Mouse (Mus musculus) embryo, embryonic 10 days (tissue): ENCODE measurements around the gene Abl1.

Experiments
- DNase-seq: peaks from one replicate; pipeline ENCODE4 v3.0.0-alpha.2; 2015; ENCODE audit warnings: low spot score

Gene Abl1

DNA sequence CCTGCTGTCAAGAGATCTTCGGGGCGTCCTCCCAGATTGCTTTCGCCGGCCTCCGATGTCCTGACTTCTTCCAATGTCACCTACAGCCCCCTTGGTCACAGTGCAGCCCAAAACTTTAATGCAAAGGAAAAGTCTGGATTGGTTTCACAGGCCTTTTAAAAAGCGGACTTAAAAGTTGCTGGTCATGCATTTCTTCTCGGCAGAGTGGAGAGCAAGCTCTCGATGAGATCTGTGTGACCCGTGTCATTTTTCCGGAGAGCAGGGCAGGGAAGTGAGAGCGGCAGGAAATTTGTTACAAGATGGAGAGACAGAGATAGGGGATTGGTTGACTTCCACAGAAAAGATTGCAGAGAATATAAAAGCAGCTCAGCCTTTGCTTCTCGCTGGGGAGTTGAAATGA lies 869 bp downstream of the Abl1 start:
- no peak for DNase-seq

DNA sequence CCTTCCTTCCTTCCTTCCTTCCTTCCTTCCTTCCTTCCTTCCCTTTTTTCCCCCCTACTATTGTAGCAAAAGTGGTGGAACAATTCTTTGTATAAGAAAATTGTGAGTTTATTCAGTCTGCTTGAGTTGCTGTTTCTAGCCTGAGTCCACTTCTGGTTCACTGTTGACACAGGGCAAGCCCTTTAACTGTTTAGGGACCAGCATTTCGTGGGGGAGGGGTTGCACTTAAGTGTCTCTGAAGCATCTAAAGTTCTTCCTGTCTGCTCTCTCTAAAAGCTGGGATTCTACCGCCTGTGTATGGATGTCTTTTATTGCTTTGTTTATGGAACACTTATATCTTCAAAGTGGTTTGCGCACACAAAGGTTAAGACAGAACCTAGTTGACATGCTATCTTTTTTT lies 1.9 kb downstream of the Abl1 start:
- peak; percentile 29 for DNase-seq

DNA sequence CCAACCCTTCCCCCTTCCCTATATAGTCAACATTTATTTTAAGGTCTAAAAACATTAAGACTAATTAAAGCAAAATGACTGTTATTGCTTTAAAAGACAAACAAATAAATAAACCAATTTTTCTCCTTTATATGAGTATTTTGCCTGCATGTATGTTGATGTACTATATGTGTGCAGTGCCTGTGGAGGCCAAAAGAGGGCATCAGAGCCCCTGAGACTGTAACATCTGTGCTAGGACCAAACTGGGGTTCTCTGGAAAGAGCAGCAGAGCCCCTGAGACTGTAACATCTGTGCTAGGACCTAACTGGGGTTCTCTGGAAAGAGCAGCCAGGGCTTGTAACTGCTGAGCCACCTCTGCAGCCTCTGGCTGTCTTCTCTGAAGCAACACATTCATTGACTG lies 10.0 kb downstream of the Abl1 start:
- DNase-seq = no peak

DNA sequence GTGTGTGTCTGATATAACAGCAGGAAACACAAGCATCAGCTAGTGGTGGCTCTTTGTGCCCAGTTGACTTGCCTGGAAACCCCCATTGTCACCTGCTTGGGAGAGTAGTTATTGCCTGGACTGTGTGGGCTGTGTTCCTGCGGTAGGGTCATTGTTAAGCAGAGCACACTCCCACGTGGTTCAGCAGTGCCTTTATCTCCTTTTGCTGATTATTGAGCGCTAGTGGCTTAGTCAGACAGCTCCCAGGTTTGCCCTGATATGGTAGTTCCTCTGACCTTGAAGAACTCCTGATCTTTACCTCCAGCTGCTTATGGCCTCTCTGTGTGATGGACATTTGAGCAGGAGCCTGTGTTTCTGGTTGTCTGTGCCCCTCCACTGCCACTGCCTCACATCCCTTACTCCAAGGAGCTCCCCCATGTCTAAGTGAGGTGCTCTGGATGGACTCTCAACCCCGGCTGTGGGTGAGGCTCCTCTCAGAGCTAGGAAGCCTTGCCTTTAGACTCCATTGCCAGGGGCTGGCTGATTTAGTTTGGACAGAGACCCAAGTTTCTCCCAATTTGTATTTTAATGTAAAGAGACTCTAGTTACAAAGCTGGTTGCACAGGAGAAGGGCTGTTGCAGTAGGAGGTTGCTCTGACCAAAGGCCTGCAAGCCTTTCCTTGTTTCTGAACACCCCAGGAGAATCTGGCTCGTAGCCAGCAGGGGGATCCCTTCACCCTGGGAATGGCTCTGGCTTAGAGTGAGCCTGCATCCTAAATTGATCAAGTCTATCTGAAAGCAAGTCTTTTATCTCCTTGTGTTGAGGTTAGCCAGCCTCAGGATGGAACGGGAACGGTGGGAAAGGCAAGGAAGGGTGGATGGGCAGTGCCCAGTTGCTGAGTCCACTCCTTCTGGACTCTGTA lies 12.6 kb downstream of the Abl1 start:
- peak; percentile 63 for DNase-seq

DNA sequence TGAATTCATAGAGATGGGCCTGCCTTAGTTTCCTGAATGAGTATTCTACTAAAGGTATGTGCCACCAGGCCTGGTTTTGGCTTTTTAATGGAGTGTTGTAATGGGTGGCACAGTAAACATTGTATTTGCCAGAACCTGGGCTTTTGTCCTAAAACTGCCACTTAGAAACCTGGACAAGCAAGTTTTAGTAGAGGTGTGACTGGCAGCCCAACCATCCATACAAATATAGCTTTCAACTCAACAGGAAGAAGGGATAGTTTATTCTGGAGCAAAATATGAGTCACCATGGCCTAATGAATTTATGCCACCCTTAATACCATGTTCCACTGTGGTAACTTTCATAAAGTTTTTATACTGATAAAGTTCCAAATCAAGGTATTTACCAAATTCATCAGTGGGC lies 15.1 kb downstream of the Abl1 start:
- DNase-seq = no peak

DNA sequence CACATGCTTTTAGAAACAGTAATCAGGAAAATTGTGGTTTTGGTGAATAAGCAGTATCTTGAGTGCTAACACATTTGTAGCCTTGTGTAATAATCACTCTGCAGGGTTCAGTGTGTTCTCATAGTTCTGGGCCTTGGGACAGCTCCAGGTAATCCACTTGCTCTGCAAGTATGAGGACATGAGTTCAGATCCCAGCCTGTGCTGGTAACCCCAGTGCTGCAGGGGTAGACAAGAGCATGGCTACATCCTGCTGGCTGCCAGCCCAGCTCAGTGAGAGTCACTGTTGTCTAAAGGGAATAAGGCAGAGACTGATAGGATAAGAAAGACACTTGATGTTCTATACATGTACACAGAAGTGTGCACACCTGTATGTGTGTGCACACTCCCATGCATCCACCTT lies 17.7 kb downstream of the Abl1 start:
- DNase-seq = no peak

DNA sequence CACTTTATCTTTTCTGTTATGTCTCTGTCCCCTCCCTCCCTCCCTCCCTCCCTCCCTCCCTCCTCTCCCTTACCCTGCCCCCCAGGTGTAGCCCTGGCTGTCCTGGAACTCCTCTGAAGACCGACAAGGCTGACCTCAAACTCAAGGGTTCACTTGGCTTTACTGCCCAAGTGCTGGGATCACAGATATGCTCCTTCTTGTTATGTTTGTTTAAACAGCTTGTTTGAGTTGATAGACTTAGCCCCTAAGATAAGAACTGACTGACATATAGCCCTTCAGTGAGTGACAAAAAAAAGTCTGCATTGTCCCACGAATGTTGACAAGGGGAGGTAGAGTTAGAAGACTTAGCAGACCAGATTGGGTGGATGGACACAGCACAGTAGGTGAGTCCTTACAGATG lies 18.4 kb downstream of the Abl1 start:
- no peak for DNase-seq

DNA sequence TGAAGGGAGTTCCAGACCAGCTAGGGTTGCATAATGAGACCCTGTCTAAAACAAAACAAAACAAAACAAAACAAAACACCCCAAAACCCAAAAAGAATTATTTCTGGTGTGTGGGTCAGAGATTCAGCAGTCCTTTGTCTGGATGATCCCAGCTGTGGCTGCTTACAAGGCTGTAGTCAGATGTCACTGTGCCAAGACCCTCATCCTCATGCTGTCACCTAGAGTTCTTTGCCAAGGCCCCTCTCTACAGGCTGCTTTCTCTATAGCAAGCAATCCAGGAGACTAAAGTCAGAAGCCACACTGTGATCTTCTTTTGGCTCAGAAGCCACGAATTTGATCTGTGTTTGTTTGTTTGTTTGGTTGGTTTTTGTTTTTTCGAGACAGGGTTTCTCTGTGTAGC lies 24.5 kb downstream of the Abl1 start:
- no peak for DNase-seq

DNA sequence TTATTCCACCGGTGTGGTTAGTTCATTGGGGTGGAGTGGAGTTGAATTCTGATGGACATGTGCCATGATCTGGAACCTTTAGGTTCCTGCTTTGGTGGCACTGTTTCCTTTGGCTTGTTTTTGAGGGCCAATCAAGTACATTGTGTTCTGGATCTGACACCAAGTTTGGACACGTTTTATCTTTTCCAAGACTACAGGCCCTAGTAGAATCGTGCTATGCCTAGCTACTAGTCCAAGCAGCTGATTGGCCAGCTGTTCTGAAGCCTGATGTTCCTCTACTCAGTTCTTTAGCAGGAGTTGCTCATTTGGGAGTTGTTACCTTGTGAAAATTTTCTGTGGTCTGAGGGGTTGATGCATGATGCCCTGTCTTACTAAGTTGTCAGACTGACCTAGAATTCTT lies 25.6 kb downstream of the Abl1 start:
- no peak for DNase-seq

DNA sequence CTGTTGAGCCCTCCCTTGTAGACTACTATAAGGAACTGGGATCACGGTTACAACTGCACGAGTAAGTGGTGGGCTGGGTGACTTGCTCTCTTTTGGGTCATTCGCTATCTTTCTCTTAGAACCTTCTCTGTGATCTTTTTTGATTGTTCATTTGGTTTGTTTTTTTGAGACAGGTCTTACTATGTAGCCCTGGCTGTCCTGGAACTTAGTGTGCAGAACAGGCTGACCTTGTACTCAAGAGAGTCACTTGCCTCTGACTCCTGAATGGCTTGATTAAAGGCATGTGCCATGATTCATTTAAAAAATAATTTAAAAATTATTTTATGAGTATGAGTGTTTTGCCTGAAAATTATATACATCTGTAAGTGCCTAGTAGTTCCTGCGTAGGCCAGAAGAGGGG lies 26.6 kb downstream of the Abl1 start:
- DNase-seq = no peak

DNA sequence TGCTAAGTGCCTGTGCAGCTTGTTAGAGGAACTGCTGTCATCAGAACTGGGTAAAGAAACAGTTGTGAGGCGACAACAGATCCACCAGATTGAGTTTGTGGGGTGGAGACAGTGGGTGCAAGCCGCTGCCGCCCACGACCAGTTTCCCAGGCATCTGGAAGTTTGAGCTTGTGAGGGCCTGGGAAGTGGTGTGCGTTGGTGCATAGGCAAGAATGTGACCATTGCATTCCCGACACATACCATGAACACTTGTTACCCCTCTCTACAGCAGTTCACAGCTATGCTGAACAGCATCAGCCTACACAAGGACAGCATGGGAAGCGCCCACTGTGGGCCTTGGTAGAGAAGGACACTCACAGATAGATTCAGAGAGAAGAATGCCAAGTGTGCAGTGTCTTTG lies 27.8 kb downstream of the Abl1 start:
- DNase-seq = no peak

DNA sequence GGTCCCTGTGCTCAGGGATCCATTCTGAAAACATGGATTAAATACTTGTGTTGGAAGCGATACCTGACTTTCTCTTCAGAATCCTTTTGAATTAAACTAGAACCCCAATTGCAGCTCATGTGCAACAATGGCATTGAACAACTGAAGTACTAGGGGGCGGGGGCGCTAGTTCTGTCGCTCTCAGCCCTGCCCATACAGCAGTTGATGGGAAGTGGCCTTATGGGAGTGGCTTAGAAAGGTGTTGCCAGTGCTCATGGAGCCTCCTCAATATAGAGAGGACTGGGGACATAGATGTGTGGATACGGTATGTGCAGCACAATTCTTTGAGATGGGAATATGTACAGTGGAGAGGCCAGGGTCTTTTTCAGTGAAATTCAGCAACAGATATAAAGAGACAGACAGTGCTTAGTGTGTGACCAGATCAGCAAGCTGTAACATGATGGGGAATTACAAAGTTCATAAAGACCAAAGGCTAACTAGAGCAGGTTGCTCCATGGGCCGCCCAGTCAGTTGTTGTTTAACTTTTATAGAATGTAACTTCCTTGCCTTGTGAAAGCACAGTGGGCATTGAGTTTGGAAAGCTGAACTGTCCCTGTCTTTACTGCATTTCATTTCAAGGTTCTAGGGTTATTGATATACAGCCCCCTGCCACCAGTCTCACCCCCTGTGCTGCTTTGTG lies 31.2 kb downstream of the Abl1 start:
- no peak for DNase-seq

DNA sequence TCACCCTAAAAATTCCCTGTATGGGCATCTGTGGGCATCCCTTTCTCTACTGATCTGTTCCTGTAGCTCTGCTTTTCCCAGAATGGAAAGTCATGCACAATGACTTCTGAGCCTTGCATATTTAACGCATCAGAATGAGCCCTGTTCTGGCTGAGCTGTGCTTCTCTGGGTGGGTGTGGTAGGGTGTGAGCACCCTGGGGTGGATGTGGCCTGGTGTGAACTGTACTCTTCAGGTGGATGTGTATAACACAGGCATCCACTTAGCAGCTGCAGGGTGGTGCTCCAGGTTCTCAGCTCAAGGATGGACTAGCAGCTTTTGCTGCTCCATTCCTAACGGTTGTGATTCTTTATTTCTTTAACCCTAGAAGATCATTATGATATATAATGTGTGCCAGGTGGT lies 31.8 kb downstream of the Abl1 start:
- DNase-seq = no peak

DNA sequence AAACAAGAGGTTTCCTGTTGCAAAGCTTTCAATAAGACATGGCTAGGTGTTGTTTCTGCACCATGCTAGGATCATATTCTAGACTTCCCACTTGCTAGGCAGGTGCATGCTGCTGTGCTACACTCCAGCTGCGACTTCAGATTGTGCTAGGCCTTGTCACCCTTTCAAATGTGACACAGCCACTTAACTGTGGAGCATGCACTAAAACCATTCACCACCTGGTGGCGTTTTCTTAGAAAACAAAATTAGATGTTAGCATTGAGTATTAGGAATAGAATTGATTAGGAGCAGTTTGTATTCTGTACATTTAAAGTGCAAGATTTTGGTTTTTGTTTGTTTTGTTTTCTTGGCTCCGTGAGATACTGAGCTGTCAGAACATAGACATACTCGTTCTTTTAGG lies 32.6 kb downstream of the Abl1 start:
- peak; percentile 25 for DNase-seq

DNA sequence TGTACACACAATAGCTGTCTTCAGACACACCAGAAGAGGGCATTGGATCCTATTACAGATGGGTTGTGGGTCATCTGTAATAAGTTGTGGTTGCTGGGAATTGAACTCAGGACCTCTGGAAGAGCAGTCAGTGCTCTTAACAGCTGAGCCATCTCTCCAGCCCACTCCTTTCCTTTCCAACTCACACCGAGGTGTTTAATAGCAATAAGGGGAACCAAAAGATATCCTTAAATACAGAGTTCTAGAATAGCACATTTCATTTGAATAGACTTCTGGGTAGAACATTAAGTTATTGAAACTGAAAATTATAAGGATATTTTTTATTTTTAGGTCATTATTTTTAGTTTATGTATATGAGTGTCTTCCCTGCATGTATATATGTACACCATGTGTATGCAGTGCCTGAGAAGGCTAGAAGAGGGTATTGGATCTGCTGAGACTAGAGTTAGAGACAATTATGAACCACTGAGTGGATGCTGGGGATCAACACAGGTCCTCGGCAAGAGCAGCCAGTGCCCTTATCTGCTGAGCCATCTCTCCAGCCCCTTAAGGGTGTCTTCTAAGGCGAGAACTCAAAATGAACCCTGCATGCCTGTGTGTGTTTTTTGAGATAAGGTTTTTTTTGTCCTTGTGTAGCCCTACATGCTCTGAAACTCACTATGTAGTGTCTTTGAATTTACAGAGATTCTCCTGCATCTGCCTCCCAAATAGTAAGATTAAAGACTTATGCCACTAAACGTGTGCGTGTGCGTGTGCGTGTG lies 36.7 kb downstream of the Abl1 start:
- DNase-seq = no peak

DNA sequence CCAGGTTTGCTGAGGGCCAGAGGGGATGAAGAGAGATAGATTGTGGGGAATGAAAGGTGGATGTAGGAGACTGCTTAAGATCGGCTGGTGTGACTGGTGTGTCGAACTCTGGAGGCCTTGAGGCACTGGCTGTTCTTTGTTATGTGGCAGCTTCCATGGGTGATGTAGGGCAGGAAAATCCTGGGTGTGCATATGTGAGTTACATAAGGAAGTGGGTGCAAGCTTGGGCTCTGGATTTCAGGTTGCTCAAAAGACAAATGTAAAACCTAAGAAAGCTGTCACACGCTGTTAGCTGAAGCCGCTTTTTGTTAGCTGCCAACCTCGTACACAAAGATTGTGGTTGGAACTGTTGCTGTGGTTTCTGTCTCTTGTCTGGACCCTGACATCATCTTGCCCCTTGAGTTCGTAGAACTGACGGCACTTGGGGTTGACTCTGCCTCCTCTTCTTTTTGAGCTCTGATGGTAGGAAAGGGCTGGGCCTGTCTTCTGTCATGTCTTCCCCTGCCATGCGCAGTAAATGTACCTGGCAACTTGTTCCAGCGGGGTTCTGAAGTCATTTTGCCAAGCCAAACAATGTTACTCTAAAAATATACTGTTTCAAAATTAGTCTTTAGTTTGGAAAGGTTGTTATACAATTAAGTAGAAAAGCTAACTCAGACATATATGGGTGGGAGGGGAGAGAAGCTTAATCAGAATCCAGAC lies 39.6 kb downstream of the Abl1 start:
- no peak for DNase-seq

DNA sequence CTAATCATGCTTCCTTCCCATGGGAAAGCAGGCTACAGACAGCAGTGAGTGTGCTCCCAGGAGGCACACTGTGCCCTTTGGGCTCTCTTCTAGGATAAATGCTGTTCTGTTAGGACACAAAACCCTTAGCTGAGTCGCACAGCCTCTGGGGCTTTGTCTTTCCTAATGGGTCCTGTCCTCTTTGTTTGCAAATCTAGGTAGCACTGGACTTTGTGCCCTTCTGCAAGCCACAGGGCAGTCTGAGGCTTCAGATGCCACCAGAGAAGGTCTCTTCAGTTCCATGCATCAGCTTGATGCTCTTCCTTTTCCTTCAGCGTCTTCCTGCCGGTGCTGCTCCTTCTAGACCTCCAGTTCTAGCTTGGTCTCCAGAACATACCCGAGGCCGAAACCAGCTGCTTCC lies 42.5 kb downstream of the Abl1 start:
- DNase-seq = no peak

DNA sequence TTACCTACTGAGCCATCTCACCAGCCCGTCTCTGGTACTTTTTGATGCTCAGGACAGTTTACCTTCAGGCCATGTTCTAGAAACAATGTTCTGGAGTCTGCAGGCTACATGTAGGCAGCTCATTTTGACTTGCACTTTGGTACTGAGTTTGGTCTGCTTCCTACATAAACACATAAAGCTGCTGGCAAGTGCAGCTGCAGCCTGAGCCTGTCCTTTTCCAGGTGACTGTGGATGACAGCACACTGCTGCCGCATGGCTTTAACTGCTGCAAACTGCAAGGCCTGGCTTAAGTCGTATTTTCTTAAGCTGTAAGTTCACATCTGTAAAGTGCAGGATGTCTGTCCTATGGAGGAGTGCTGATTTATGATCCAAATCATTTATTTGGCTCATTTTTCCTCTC lies 44.3 kb downstream of the Abl1 start:
- DNase-seq = no peak

DNA sequence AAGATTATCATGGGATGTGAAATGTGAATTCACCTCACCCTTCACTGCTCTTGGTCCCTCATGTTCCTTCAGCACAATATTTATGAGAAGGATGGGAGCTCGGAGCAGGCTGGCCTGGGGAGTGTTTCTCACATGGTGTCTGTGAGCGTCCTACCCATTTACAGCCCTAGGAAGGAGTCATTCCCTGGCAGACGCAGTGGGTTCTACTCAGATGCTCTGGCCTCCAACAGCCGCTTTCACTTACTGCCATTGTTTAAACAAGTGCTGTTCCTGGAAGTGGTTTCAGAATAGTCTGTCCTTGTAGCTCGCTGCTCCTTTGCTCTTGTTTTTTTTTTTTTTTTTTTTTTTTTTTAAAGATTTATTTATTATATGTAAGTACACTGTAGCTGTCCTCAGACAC lies 45.4 kb downstream of the Abl1 start:
- DNase-seq = no peak

DNA sequence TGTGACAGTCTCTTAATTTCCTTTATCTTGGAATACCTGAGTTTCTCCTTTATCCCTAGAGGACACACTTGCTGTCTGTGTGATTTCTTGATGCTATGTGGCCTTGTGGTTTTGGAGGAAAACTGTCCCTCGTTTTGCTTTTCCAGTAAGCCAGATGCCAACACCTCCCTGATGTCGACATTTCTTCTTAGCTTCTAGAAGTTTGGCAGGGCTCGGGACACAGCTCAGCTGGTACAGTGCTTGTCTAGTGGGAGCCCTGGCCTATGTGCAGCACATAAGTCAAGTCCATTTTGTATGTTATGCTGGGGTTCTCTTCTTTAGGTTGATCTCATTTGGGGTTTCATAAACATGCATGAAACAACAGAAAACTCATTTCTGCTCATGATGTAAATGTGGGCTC lies 50.9 kb downstream of the Abl1 start:
- DNase-seq = no peak

DNA sequence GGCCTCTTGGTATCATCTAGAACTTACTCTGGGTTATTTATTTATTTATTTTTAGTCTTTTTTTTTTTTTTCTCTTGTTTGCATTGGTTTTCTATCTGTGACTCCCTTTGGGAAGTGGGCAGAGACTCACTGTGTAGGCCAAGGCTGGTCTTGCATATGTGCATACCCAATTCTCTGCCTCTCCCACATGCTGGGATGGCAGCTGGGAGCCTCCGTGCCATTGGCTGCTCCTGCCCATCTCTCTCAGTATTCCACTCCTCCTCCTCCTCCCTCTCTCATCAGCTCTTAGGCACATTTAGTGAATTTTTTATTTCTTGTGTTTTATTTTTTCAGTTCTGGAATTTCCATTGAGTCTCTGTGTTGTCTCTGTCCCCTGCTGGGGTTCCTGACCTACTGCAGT lies 53.6 kb downstream of the Abl1 start:
- no peak for DNase-seq

DNA sequence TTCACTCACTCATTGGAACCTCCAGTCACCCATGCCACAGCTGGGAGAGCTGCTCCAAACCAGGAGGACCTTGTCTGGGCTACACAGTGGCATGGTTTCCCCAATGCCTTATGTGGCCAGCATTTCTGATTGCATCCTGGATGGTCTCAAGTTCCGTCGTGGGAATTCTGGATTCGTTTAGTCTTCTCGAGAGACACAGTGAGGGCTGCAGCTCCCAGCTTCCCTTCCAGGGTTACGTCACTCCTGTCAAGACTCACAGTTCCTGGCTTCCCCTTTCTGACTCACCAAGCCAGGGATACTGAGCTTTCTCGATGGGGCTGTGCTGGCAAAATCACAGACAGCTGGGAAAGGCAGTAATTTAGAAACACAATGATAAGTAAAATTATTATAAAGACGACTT lies 54.0 kb downstream of the Abl1 start:
- peak; percentile 47 for DNase-seq
